ENCODE assay signal across 7 mouse cellular contexts in genomic region chr11:98458121-98458990, GRCm38 (mm10). TPM values are rescaled to one million over a fixed set of nuclear protein-coding genes. Genes with fewer than 3 reads are reported as not detected.
A peak's percentile ranks its signal among the peaks of the same experiment; 100 is the strongest.
DNase-seq lines count a peak whose midpoint lies in the region; ATAC-seq and TF ChIP-seq lines count a peak whose summit lies in the region.

No protein-coding gene starts in this region.

- peak overlapping the region; percentile 50 for H3K9ac ChIP-seq in lung, embryonic 14.5 days
- peak overlapping the region; percentile 67 for H3K9ac ChIP-seq in limb, embryonic 11.5 days (ENCODE audit: low read length)

- ATAC-seq in lung, embryonic 14.5 days (ENCODE audit: insufficient read depth), result no peak; the same call in 1 of the 2 replicates
- ATAC-seq in limb, embryonic 11.5 days (ENCODE audit: insufficient number of reproducible peaks, low FRiP score, low TSS enrichment, low read depth), result 0 out of 2 replicates have a peak, but pooled peaks have one; percentile 3

- TF ChIP-seq POLR2A in olfactory bulb, adult 2 months (IDR thresholded peaks at IDR 0.05; ENCODE audit: insufficient read depth, low read depth, low read length), result no peak

- no peaks in the 10 kb centered on the region for H3K9me3 ChIP-seq in lung, embryonic 14.5 days (ENCODE audit: low read depth, low read length)
- no peaks in the 10 kb centered on the region for H3K9me3 ChIP-seq in forebrain, embryonic 10.5 days
- H3K9me3 ChIP-seq in limb, embryonic 11.5 days (ENCODE audit: control insufficient read depth, low read length), result no peaks in the 10 kb centered on the region

- peaks cover 12% of the 10 kb centered on the region for H3K36me3 ChIP-seq in lung, embryonic 14.5 days (ENCODE audit: insufficient read depth)
- H3K36me3 ChIP-seq in forebrain, embryonic 10.5 days (replicated peaks), result no peaks in the 10 kb centered on the region
- no peaks in the 10 kb centered on the region for H3K36me3 ChIP-seq in limb, embryonic 11.5 days (ENCODE audit: control insufficient read depth, insufficient read depth, low read length)

- H3K4me1 ChIP-seq in lung, embryonic 14.5 days (ENCODE audit: insufficient read depth), result no peaks in the 10 kb centered on the region
- H3K4me1 ChIP-seq in forebrain, embryonic 10.5 days, result peaks cover 16% of the 10 kb centered on the region
- peaks cover 3% of the 10 kb centered on the region; the same call in 1 of the 2 replicates for H3K4me1 ChIP-seq in limb, embryonic 11.5 days (ENCODE audit: control insufficient read depth, insufficient read depth, low read length)
- peaks cover 13% of the 10 kb centered on the region for H3K4me1 ChIP-seq in olfactory bulb, adult 2 months (ENCODE audit: control insufficient read depth, insufficient read depth, low read length)

- WGBS in lung, embryonic 14.5 days, result 3% methylated on average over 28 of the region's 30 CpGs
- 4% methylated on average over 30 of the region's 30 CpGs for WGBS in forebrain, embryonic 10.5 days
- WGBS in limb, embryonic 11.5 days, result 3% methylated on average over 24 of the region's 30 CpGs
- 6% methylated on average over 30 of the region's 30 CpGs for WGBS in olfactory bulb, adult 2 months

- peaks cover 39% of the 10 kb centered on the region for H3K27me3 ChIP-seq in lung, embryonic 14.5 days (ENCODE audit: insufficient read depth, low read length)
- peaks cover 65% of the 10 kb centered on the region for H3K27me3 ChIP-seq in forebrain, embryonic 10.5 days (ENCODE audit: poor library complexity, severe bottlenecking)
- H3K27me3 ChIP-seq in limb, embryonic 11.5 days (ENCODE audit: control insufficient read depth, insufficient read depth, low read length), result peaks cover 23% of the 10 kb centered on the region

- H3K4me3 ChIP-seq in lung, embryonic 14.5 days (ENCODE audit: low read depth, low read length), result peak overlapping the region; percentile 56
- peak overlapping the region; percentile 67 for H3K4me3 ChIP-seq in forebrain, embryonic 10.5 days
- H3K4me3 ChIP-seq in limb, embryonic 11.5 days (ENCODE audit: low read depth, low read length), result peak overlapping the region; percentile 48
- peak overlapping the region; percentile 45 for H3K4me3 ChIP-seq in olfactory bulb, adult 2 months (ENCODE audit: insufficient read depth, low read depth, low read length)

- DNase-seq in lung, embryonic 14.5 days, result no peak
- DNase-seq in lung, postnatal 36 days, result no peak
- no peak for DNase-seq in forebrain, embryonic 10.5 days (ENCODE audit: extremely low spot score, low spot score)
- DNase-seq in limb, embryonic 11.5 days (ENCODE audit: low spot score), result peak; percentile 27
- DNase-seq in adrenal gland, adult 8-10 months, result no peak
- DNase-seq in urinary bladder, postnatal 25 days (ENCODE audit: low spot score), result no peak

- H3K4me2 ChIP-seq in lung, embryonic 14.5 days, result peak overlapping the region; percentile 85
- peak overlapping the region; percentile 80 for H3K4me2 ChIP-seq in limb, embryonic 11.5 days (ENCODE audit: low read depth, severe bottlenecking)

- no peak overlapping the region for H3K27ac ChIP-seq in lung, embryonic 14.5 days (ENCODE audit: low read depth)
- peak overlapping the region; percentile 81 for H3K27ac ChIP-seq in forebrain, embryonic 10.5 days
- no peak overlapping the region for H3K27ac ChIP-seq in limb, embryonic 11.5 days (replicated peaks; ENCODE audit: low read depth, low read length)
- H3K27ac ChIP-seq in olfactory bulb, adult 2 months (ENCODE audit: insufficient read depth, low read depth, low read length), result no peak overlapping the region

- no peak for TF ChIP-seq CTCF in lung, embryonic 14.5 days (IDR thresholded peaks at IDR 0.05; ENCODE audit: low read depth)
- TF ChIP-seq CTCF in olfactory bulb, adult 2 months (IDR thresholded peaks at IDR 0.05; ENCODE audit: insufficient read depth, low read depth, low read length), result no peak

RNA-seq across cellular contexts. Expression of gene Grb7, which starts 12.2 kb away (rescaled TPM):
- 39.4 and 43.0 TPM in 2 replicates for polyA plus RNA-seq in lung, embryonic 14.5 days (2014; fragmentation: Nextera tagmentation; extraction: Ambion mirVana)
- polyA plus RNA-seq in forebrain, embryonic 10.5 days (2016; fragmentation: Nextera tagmentation; extraction: Ambion mirVana), result 4.1 and 5.6 TPM in 2 replicates
- polyA plus RNA-seq in limb, embryonic 11.5 days (2014; fragmentation: Nextera tagmentation; extraction: Ambion mirVana), result 5.3 and 6.7 TPM in 2 replicates
- polyA plus RNA-seq in olfactory bulb, adult 2 months (2012; ENCODE audit: insufficient read depth, insufficient read length, low replicate concordance, missing spikeins), result not detected in 2 replicates
- under 1 TPM in 3 of 4 experiments, not detected in 1; 0.13 to 0.70 (median 0.42) TPM for total RNA-seq in adrenal gland, adult 8-10 months (2022)

RNA-seq across cellular contexts. Expression of gene Mien1, which starts 19.6 kb away (rescaled TPM):
- 62.9 and 65.3 TPM in 2 replicates for polyA plus RNA-seq in lung, embryonic 14.5 days (2014; fragmentation: Nextera tagmentation; extraction: Ambion mirVana)
- polyA plus RNA-seq in forebrain, embryonic 10.5 days (2016; fragmentation: Nextera tagmentation; extraction: Ambion mirVana), result 91.2 and 94.3 TPM in 2 replicates
- 75.4 and 78.3 TPM in 2 replicates for polyA plus RNA-seq in limb, embryonic 11.5 days (2014; fragmentation: Nextera tagmentation; extraction: Ambion mirVana)
- polyA plus RNA-seq in olfactory bulb, adult 2 months (2012; ENCODE audit: insufficient read depth, insufficient read length, low replicate concordance, missing spikeins), result not detected in 2 replicates
- 100 to 1,000 TPM in 1 of 4 experiments, 10 to 100 TPM in 3; 78.5 to 100 (median 88.6) TPM for total RNA-seq in adrenal gland, adult 8-10 months (2022)

RNA-seq across cellular contexts. Expression of gene Erbb2, which starts 46.1 kb away (rescaled TPM):
- polyA plus RNA-seq in lung, embryonic 14.5 days (2014; fragmentation: Nextera tagmentation; extraction: Ambion mirVana), result 42.7 and 46.5 TPM in 2 replicates
- 18.9 and 21.9 TPM in 2 replicates for polyA plus RNA-seq in forebrain, embryonic 10.5 days (2016; fragmentation: Nextera tagmentation; extraction: Ambion mirVana)
- polyA plus RNA-seq in limb, embryonic 11.5 days (2014; fragmentation: Nextera tagmentation; extraction: Ambion mirVana), result 29.6 and 30.5 TPM in 2 replicates
- not detected in 2 replicates for polyA plus RNA-seq in olfactory bulb, adult 2 months (2012; ENCODE audit: insufficient read depth, insufficient read length, low replicate concordance, missing spikeins)
- total RNA-seq in adrenal gland, adult 8-10 months (2022), result 1 to 10 TPM; 4.4 to 6.6 (median 5.1) TPM

RNA-seq across cellular contexts. Expression of gene Pgap3, which starts 58.1 kb away (rescaled TPM):
- polyA plus RNA-seq in lung, embryonic 14.5 days (2014; fragmentation: Nextera tagmentation; extraction: Ambion mirVana), result 10.9 and 11.6 TPM in 2 replicates
- 10.0 and 10.1 TPM in 2 replicates for polyA plus RNA-seq in forebrain, embryonic 10.5 days (2016; fragmentation: Nextera tagmentation; extraction: Ambion mirVana)
- 6.3 and 9.5 TPM in 2 replicates for polyA plus RNA-seq in limb, embryonic 11.5 days (2014; fragmentation: Nextera tagmentation; extraction: Ambion mirVana)
- polyA plus RNA-seq in olfactory bulb, adult 2 months (2012; ENCODE audit: insufficient read depth, insufficient read length, low replicate concordance, missing spikeins), result not detected in 2 replicates
- 10 to 100 TPM in 1 of 4 experiments, 1 to 10 TPM in 3; 5.7 to 10.5 (median 7.5) TPM for total RNA-seq in adrenal gland, adult 8-10 months (2022)

Comparison
In these comparisons a context has a peak if more than half of its experiments do, and no peak if none do; other contexts are left out.
1. RNA of gene Mien1, which starts 19.6 kb away (polyA plus RNA-seq): 91.2 to 94.3 TPM in forebrain, embryonic 10.5 days, 75.4 to 78.3 TPM in limb, embryonic 11.5 days and 62.9 to 65.3 TPM in lung, embryonic 14.5 days; not detected in olfactory bulb, adult 2 months; every median in the first group is over 10 times any median in the second.
2. RNA of gene Erbb2, which starts 46.1 kb away (polyA plus RNA-seq): 42.7 to 46.5 TPM in lung, embryonic 14.5 days, 29.6 to 30.5 TPM in limb, embryonic 11.5 days and 18.9 to 21.9 TPM in forebrain, embryonic 10.5 days; not detected in olfactory bulb, adult 2 months; every median in the first group is over 10 times any median in the second.
3. Peak in every context shown above with its lines, with median percentiles within 50 percentile points of each other: H3K4me3 ChIP-seq.